Mouse (Mus musculus) lung, postnatal 36 days (tissue): ENCODE measurements at regions not wholly inside any gene's neighbourhood (a gene's known extent, or its start where the extent isn't known, plus 50 kb on each side); places are given as distances from the start of the nearest gene placed in this dataset.
A peak's percentile ranks its signal among the peaks of the same experiment; 100 is the strongest.
"Not testable (repeated sequence)": the region's sequence is repeated elsewhere in the genome, so short reads cannot be mapped to it uniquely, and the experiment has no call there.

Experiments used
- DNase-seq: peaks from one replicate; pipeline ENCODE4 v3.0.0; 2022; ENCODE audit warnings: mixed read lengths

- DNase-seq: no peak
Measured at GRCm38 (mm10) chr9:48055246-48055645, 106.6 kb upstream of the Nxpe4 start.

- no peak for DNase-seq
Measured at GRCm38 (mm10) chr9:48058599-48058998, 103.2 kb upstream of the Nxpe4 start.

DNA sequence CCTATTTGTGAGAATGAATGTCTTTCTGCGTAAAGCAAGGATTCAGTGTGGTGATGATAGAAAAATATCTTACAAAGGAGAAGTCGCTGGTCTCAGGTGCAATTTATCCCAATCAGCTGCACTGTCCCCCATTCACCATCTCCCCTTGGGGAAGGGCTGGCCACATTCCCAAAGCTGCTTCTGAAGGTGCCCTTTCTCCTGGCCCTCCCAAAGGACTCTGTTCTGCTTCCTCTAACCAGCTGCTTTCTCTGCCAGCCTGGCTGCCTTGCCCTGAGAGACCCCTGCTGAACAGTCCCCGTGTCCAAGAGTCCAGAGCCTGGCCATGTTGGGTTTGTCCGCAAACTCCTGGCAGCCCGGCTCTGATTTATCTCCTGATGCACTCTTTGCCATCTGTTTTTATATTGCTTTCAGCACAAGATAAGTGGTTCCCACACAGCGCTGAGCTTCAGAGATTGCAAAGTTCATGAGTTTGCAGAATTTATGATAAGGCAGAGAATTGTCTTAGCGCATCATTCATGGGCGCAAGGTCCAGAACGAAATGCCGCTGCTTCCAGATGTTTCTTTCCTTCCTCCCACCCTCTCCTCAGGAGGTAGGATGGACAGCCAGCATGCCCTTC is 102.2 kb upstream of the Nxpe4 start:
- no peak for DNase-seq

DNA sequence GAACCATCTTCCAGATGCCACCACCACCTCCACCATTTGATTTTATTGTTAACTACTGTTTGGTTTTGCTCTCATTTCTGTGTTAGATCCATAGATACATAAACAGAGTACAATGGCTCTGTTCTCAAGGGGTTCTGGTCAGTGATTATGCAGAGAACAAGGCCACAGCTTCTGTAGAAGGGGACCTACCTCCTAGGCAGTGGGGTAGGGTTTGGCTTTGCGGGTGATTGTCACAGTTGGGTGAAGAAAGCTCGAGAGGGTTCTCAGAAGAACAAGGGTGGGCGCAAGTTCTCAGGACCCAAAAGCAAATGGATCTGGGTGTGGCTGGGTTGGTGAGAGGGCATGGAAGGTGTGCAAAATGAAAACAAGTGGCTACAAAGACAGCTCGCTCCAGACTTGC is 100.8 kb upstream of the Nxpe4 start:
- DNase-seq: no peak

DNA sequence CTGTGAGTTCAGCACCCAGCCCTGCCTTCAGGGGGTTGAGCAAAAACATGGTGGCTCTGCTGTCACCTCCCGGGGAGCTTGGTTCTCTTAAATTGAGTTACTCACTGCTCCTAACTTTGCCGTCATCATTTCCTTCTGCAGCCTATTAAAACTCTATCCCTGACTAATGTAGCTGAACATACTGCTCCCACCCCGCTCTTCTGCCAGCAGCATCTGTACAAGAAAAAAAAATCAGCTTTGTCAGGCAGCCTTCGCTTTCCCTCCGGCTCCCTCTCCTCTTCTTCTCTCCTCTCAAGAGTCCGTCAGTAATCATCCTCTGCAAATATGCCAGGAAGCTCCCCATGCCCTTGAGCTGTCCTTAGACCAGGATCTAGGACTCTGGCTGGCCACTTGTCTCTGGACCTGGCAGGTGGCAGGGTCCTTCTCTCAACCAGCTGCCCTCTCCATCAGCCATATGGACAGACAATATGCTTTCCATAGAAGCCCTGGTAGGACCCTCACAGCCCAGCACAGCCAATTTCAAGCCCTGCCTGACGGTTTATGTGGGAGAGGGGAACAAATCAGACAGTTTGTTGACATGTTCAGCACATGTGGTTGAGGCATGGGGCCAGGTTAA is 95.0 kb upstream of the Nxpe4 start:
- DNase-seq: no peak

DNA sequence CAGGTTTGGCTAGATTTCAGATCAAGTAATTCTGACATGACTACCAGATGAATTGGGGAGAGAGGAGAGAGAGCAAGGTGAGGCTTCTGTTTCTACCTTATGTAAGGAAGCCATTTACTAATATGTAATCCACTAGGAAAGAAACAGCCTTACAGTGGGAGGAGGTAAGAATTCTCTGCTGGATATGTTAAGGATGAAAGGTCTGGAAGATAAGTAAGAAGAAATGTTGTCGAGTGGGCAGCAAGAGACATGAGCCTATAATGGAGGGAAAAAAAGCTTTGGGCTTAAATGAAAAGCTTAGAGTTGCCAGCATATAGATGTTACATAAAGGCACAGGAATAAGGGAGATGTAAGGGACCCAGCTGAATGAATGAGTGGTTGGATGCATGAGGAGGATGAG is 89.2 kb upstream of the Nxpe4 start:
- no peak for DNase-seq

DNA sequence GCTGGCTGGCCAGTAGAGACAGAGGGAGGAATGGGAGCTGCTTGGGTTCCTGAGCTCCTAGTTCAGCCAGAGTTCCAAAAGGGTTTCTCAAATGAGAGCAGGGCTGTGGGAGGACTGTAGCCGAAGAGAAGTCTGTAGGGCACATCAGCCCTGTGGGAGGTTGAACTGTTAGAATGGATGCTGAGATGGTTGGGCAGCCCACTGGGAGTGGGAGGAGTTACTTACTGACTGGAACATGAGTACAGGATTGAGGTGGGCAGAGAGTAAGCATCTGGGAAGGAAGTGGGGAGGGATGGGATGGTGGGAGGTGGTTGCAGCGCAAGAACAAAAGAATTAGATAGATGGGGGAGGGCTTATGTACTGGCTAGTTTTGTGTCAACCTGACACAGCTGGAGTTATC is 88.7 kb upstream of the Nxpe4 start:
- no peak for DNase-seq

GRCm38 (mm10) chr9:48075661-48076240 is 86.1 kb upstream of the Nxpe4 start:
- no peak for DNase-seq

DNA sequence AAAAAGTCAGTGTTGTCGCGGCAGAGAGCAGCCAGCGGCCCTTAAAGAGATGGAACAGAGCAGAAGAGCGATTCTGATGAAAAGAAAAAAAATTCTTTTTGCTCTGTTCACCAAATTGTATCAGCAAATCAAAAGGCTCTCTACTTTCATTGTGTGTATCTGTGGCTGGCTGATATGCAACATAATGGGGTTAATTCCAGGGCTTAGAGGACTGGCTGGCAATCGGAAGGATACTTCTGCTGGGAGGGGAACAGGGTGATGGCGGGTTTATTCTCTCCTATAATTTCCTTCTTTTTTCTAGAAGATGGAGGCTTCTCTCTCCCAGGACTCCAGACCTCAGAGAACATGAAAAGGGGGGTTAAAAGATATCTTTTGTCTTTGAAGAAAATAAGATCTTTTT is 79.4 kb upstream of the Nxpe4 start:
- DNase-seq: no peak

GRCm38 (mm10) chr9:48084196-48084595 is 77.6 kb upstream of the Nxpe4 start:
- not testable (repeated sequence) for DNase-seq

GRCm38 (mm10) chr9:48089661-48090060 is 72.2 kb upstream of the Nxpe4 start:
- no peak for DNase-seq

DNA sequence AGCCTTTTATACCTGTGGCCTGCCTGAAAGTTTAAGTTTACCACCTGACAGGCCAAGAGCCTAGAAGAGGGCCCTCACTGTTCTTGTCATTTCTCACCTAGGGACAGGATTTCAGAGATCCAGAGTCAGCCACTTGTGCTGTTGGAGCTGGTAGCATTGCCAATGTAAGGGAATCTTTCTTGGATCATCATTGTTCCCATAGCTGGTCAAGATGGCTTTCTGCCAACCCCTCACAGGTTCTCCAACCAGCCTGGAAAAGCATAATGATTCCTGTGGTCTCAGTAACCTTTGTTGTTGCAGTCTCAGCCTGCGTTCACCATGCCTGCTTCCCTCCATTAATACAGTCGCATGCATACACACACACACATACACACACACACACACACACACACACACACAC is 67.1 kb upstream of the Nxpe4 start:
- no peak for DNase-seq

- no peak for DNase-seq
Measured at GRCm38 (mm10) chr9:48099846-48100245, 62.0 kb upstream of the Nxpe4 start.

GRCm38 (mm10) chr9:48106441-48107167 is 55.2 kb upstream of the Nxpe4 start:
- peak; percentile 3 for DNase-seq

DNA sequence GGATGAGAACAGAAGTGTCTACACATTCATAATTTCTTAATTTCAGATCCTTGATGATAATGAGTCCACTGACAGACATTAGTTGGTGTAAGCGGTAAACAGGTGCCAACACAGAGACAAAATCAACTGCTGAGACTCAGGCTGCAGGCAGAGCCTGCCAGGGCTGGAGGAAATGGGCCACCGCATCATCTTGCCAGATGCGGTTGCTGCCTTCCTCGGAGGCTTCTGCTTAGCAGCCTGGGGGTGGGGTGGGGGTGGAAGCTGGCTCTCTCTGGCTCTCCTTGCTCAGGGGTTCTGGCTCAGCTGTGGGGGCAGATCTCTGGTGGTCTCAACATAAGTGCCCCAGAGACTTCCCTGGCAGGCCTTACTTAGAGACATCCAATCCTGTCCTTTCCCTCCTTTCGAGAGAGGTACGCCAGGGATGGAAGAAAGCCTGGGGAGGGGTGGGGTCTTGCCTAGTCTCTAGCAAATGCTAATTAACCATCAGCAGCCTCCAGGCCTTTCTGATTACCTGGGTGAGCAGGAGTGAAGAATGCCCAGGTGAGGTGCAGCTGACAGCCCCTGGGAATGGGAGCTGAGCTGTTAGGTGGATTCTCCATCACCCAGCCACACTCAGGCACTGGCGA is 52.7 kb upstream of the Nxpe4 start:
- no peak for DNase-seq

DNA sequence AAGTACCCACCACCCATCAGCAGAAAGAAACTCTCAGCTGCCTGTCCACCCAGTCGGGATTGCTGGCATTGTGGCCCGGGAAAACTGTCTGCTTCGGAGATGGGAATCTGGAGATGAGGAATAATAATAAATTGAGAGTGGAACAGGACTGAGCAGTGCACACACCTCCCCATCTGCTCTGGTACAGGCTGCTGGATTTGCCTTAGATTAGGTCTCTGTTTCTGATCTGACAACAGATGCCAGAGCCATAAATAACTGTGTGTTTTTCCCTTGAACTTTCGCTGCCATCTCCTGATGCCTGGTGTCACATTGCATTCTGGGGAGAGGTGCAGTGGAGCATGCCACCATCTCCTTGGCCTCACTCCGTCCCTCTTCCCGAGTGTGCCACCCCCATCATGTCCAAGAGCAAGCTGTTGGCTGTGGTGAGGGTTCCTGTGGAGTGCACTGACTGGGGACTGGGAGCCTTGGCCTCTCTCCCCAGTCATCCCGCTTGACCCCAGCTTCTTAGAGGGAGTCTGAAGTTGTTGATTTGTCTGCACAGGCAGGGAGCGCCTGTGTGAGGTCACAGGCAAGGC is 50.4 kb upstream of the Nxpe4 start:
- no peak for DNase-seq
